Mouse (Mus musculus) neural tube, embryonic 15.5 days (tissue): ENCODE measurements around the gene Ccn6. TPM values are rescaled to one million over a fixed set of nuclear protein-coding genes. Genes with fewer than 3 reads are reported as not detected.

Source experiments
- ATAC-seq: fragments of 200-750 bp; cut with Nextera tagmentation; 2 replicates; pipeline ENCODE4 v1.8.0; 2017; ENCODE audit warnings: mild to moderate bottlenecking, moderate TSS enrichment, moderate library complexity; ENCODE audit not compliant: low FRiP score
- H3K27ac ChIP-seq: fragments of 300-500 bp; sonication (generic); replicated peaks from 2 replicates; pipeline ENCODE4 v1.5.1; 2015; ENCODE audit warnings: mild to moderate bottlenecking, inconsistent platforms
- H3K27me3 ChIP-seq: fragments of 300-500 bp; sonication (generic); replicated peaks from 2 replicates; pipeline ENCODE4 v1.6.1; 2015; ENCODE audit warnings: inconsistent platforms
- H3K36me3 ChIP-seq: fragments of 300-500 bp; sonication (generic); 2 replicates; pipeline ENCODE4 v1.6.1; 2015; ENCODE audit warnings: inconsistent platforms
- H3K4me1 ChIP-seq: fragments of 300-500 bp; sonication (generic); 2 replicates; pipeline ENCODE4 v1.6.1; 2015; ENCODE audit warnings: inconsistent platforms
- H3K4me2 ChIP-seq: fragments of 300-500 bp; sonication (generic); 2 replicates; pipeline ENCODE4 v1.6.1; 2015; ENCODE audit warnings: inconsistent platforms, mild to moderate bottlenecking, moderate library complexity
- H3K4me3 ChIP-seq: fragments of 300-500 bp; sonication (generic); replicated peaks from 2 replicates; pipeline ENCODE4 v1.5.1; 2015; ENCODE audit warnings: mild to moderate bottlenecking, inconsistent platforms
- H3K9ac ChIP-seq: fragments of 300-500 bp; sonication (generic); replicated peaks from 2 replicates; pipeline ENCODE4 v1.6.1; 2015; ENCODE audit warnings: mild to moderate bottlenecking, inconsistent platforms
- H3K9me3 ChIP-seq: fragments of 300-500 bp; sonication (generic); replicated peaks from 2 replicates; pipeline ENCODE4 v1.6.1; 2016; ENCODE audit warnings: inconsistent platforms
- WGBS: fragments of 180-500 bp; shearing (Covaris S2); methylation state at CpG from one replicate; pipeline ENCODE4 v1.1.7; 2015; ENCODE audit warnings: mixed read lengths; 5-methylcytosine and 5-hydroxymethylcytosine counted together
- polyA plus RNA-seq: library from polyadenylated mRNA; unstranded; fragments of >200 nt; fragmentation: Nextera tagmentation; extraction: Ambion mirVana; gene quantifications from 2 replicates; pipeline ENCODE4 v1.2.1, GENCODE M21; 2015

Ccn6 gene
- polyA plus RNA-seq, 1 experiment from 2014 or later = 0.69 TPM

DNA sequence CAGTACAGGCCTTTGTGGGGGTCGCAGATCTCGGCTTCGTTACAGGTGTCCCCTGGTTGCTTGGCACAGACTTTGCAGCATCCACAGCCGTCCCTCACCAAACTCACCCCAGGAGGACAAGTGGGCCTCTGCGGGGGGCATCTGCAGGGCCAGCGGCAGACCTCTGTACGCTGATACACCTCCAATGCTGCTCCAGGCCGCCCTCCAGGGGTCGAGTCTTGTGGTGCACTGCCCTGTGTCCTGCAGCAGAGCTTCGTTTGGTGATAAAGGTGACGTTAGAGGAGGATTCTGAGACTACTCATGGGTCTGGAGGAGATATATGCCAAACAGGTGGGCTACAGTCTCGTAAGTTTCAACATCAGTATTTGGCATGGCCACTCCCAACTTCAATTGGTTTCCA is 5.3 kb downstream of the Ccn6 start:
- no peak overlapping the region for H3K4me3 ChIP-seq
- no peak for ATAC-seq
- no peaks in the 10 kb centered on the region for H3K36me3 ChIP-seq
- no peaks in the 10 kb centered on the region for H3K9me3 ChIP-seq
- no peaks in the 10 kb centered on the region for H3K27me3 ChIP-seq
- WGBS = 56% methylated on average over 12 of the region's 12 CpGs
- peaks cover 8% of the 10 kb centered on the region; the same call in 1 of the 2 replicates for H3K4me1 ChIP-seq
- no peak overlapping the region for H3K27ac ChIP-seq
- H3K9ac ChIP-seq = no peak overlapping the region
- H3K4me2 ChIP-seq = no peak overlapping the region

DNA sequence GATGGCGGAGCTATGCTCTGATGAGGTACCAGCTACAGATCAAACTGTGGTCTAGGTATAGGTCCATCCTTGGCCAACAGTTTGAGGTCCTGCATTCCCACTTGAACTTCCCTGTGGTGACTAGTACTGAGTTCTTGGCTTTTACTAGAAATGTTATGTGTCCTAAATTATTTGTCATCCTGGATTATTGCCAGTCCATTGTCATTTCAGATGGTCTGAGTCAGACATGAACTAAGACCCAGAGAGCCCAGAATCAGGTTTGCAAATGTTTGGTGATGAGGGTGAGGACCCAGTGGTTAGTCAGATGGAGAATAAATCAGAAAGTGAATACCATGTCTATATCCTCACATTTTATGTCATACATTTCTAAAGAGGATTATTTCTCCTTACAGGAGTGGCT is 6.3 kb downstream of the Ccn6 start:
- no peaks in the 10 kb centered on the region for H3K27me3 ChIP-seq
- H3K9me3 ChIP-seq = no peaks in the 10 kb centered on the region
- H3K4me2 ChIP-seq = no peak overlapping the region
- H3K27ac ChIP-seq = no peak overlapping the region
- H3K4me3 ChIP-seq = no peak overlapping the region
- 94% methylated on average over 1 of the region's 1 CpGs for WGBS
- ATAC-seq = no peak
- no peaks in the 10 kb centered on the region for H3K4me1 ChIP-seq
- H3K9ac ChIP-seq = no peak overlapping the region
- no peaks in the 10 kb centered on the region for H3K36me3 ChIP-seq

DNA sequence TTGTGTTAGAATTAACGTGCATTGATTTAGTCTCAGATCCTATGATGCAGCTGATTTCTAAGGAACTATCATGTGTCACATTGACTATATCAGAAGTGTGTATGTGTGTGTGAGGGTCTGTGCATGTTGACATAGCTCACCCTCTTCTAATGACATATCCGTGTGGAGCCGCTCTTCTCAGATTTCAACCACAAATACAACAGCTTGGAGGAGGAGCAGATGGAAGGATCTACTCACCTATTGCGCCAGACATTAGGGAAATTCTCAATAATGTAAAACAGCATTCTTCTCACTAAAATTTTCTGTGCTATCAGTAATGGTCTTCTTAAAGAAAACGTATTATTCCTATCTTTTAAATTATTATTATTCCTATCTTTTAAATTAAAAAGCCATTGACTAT is 6.9 kb downstream of the Ccn6 start:
- Histone ChIP-seq H3K9ac (no peak overlapping the region), H3K36me3 (no peaks in the 10 kb centered on the region), H3K4me1 (no peaks in the 10 kb centered on the region), H3K27ac (no peak overlapping the region), H3K9me3 (no peaks in the 10 kb centered on the region), H3K27me3 (no peaks in the 10 kb centered on the region), H3K4me2 (no peak overlapping the region), H3K4me3 (no peak overlapping the region)
- no peak for ATAC-seq
- 92% methylated on average over 5 of the region's 5 CpGs for WGBS

DNA sequence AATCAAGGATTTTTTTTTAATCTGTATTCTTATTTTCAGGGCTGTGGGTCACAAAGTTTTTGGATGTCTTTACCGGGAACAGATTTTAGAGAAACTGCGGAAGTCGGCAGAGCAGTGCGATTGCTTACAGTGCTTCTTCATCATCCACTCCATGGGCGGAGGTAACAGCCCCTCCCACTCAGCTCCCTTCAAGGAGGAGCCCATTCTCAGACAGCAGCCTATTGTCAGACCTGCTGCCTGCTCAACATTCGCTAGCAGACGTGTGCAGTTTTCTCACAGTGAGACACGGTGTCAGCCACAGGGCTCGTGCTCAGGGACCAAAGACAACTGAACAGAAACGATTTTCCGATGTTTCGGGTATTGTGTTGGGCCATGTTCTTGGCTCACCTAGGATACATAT is 21.4 kb downstream of the Ccn6 start:
- 60% methylated on average over 12 of the region's 12 CpGs for WGBS
- Histone ChIP-seq H3K27me3 (no peaks in the 10 kb centered on the region), H3K9me3 (no peaks in the 10 kb centered on the region), H3K9ac (no peak overlapping the region), H3K4me2 (no peak overlapping the region), H3K36me3 (peaks cover 38% of the 10 kb centered on the region), H3K4me3 (no peak overlapping the region), H3K4me1 (no peaks in the 10 kb centered on the region), H3K27ac (no peak overlapping the region)
- no peak for ATAC-seq

DNA sequence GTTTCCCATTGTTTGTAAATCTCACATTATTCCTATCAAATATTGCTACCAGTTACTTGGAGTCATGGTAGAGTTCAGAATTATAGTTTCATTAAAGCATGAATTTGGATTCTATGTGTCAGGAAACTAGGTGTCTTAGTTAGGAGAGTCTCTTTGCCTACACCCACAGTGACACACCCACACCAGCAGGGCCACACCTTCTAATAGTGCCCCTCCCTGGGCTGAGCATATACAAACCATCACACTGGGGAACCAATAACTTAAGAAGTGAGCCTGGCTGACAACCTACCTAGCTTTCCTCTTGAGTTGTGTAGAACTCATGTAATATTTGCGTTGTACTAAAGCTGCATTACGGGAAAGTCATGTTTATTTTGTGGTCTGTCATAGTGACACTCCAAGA is 22.2 kb downstream of the Ccn6 start:
- ATAC-seq = no peak
- WGBS = 93% methylated on average over 2 of the region's 2 CpGs
- H3K27ac ChIP-seq = no peak overlapping the region

DNA sequence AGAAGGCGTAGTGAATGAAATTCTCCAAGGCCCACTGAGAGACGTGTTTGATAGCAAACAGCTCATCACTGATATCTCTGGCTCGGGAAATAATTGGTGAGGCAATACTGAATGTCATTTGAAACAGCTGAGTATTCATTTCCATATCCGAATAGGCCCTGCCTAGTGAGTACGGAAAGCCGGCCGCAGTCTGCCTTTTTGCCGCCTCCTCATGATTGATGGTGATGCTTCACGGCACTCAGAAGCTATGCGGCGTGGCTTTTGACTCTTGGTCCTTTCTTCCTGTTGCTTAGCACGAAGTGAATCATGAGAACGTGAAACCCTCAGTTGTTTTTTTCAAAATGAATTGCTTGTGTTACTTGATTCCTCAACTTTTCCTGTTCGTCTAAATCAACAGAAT is 22.8 kb downstream of the Ccn6 start:
- no peak overlapping the region for H3K9ac ChIP-seq
- H3K27me3 ChIP-seq = no peaks in the 10 kb centered on the region
- no peak overlapping the region for H3K4me2 ChIP-seq
- peaks cover 33% of the 10 kb centered on the region for H3K36me3 ChIP-seq
- H3K9me3 ChIP-seq = no peaks in the 10 kb centered on the region
- 20% methylated on average over 14 of the region's 14 CpGs for WGBS
- ATAC-seq = no peak
- H3K4me1 ChIP-seq = 0 out of 2 replicates have a peak, but pooled peaks cover 1% of the 10 kb centered on the region
- H3K27ac ChIP-seq = no peak overlapping the region
- H3K4me3 ChIP-seq = no peak overlapping the region

More for the DNA sequence above, 22.2 kb downstream of the Ccn6 start:
- H3K4me1 ChIP-seq = no peaks in the 10 kb centered on the region
- H3K27me3 ChIP-seq = no peaks in the 10 kb centered on the region
- no peak overlapping the region for H3K4me2 ChIP-seq
- no peak overlapping the region for H3K4me3 ChIP-seq
- no peak overlapping the region for H3K9ac ChIP-seq
- H3K36me3 ChIP-seq = peaks cover 37% of the 10 kb centered on the region
- no peaks in the 10 kb centered on the region for H3K9me3 ChIP-seq

DNA sequence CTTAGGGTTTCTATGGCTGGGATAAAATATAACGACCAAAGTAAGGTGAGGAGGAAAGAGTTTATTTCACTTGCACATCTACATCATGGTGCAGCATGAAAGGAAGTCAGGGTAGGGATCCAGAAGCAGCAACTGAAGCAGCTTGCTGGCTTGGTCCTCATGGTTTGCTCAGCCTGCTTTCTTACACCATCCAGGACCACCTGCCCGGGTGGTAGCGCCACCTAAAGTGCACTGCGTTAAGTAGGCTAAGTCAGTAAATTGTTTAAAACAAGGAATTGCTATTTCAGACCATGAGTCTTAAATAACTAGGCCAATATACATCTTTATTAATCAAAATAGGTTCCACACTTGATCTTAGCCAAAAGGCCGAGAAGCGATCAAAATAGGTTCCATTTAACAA is 24.8 kb downstream of the Ccn6 start:
- H3K27ac ChIP-seq = no peak overlapping the region
- H3K27me3 ChIP-seq = no peaks in the 10 kb centered on the region
- no peak overlapping the region for H3K4me3 ChIP-seq
- peaks cover 20% of the 10 kb centered on the region for H3K36me3 ChIP-seq
- H3K4me1 ChIP-seq = peaks cover 13% of the 10 kb centered on the region
- WGBS = 92% methylated on average over 6 of the region's 6 CpGs
- no peaks in the 10 kb centered on the region for H3K9me3 ChIP-seq
- ATAC-seq = no peak
- no peak overlapping the region for H3K4me2 ChIP-seq
- no peak overlapping the region for H3K9ac ChIP-seq

DNA sequence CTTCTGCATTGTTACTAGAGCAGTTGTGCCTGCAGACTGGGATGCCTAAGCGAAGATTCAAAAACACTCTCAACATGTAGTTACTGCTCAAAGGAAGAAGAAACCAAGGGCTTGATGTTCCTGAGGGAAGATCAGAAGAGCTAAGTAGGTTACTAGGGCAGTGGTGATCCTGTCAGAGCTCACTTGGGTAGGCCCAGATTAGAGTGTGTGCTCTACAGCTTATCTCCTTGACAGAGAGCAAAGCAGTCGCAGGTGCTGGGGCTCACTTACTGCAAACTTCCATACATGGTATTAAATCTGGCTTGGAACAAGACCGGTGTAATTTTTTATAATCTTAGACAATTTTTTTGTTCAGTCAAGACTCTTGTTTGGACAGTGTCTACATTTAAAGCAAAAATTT is 25.8 kb downstream of the Ccn6 start:
- Histone ChIP-seq H3K36me3 (peaks cover 20% of the 10 kb centered on the region), H3K27ac (no peak overlapping the region), H3K27me3 (no peaks in the 10 kb centered on the region), H3K9me3 (no peaks in the 10 kb centered on the region), H3K4me1 (peaks cover 17% of the 10 kb centered on the region), H3K4me3 (no peak overlapping the region), H3K9ac (no peak overlapping the region), H3K4me2 (no peak overlapping the region)
- ATAC-seq = no peak
- WGBS = 97% methylated on average over 3 of the region's 3 CpGs

DNA sequence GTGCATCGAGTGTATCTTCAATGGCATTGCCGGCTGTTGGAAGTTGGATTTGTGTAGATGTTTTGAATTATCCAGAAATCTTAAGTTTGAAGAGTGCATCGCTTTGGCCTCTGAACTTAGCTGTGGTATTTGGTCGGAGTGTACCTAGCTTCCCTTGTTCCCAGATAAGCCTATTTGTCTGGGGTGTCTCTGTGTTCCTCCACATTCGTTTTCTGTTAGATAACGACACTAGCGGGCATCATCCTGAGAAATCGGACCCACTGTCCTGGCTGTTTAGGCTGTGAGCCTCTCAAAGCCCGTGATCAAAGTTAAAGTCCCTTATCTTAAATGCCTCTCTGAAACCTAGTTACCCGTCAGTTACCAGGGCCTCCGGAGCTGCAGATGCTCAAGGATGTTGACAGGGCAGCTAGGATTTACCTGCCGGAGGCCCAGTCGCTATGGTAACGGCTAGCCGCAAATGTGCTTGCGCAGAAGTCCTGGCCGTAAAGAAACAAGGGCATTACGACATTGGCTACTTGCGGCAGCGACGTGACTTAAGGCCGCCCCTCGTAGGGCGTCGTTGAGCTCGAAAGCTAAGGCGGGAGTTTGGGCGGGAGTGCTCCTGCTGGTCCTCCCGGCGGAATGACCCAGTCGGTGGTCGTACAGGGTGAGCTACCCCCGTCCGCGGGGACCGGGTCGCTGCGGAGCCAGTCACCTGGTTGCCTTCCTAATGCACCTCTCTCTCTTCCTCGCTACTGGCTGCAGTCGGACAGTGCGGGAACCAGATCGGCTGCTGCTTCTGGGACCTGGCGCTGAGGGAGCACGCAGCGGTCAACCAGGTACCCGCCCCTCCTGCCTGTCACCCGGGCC is 29.9 kb downstream of the Ccn6 start, which contains the start of the genes Fam229b and Tube1:
TSS of gene Fam229b (minus strand) at position 453 of the 849 bp plus-strand sequence.
TSS of gene Tube1 (plus strand) at position 515 of the 849 bp plus-strand sequence.
- no peaks in the 10 kb centered on the region for H3K9me3 ChIP-seq
- H3K4me2 ChIP-seq = peak within 1 kb of the TSS; percentile 92
- peaks cover 17% of the 10 kb centered on the region for H3K4me1 ChIP-seq
- peaks cover 14% of the 10 kb centered on the region for H3K36me3 ChIP-seq
- 4% methylated on average over 47 of the region's 47 CpGs for WGBS
- H3K27ac ChIP-seq = peak within 1 kb of the TSS; percentile 85
- no peaks in the 10 kb centered on the region for H3K27me3 ChIP-seq
- ATAC-seq = peak; percentile 91
- peak within 1 kb of the TSS; percentile 73 for H3K4me3 ChIP-seq
- H3K9ac ChIP-seq = peak within 1 kb of the TSS; percentile 73

DNA sequence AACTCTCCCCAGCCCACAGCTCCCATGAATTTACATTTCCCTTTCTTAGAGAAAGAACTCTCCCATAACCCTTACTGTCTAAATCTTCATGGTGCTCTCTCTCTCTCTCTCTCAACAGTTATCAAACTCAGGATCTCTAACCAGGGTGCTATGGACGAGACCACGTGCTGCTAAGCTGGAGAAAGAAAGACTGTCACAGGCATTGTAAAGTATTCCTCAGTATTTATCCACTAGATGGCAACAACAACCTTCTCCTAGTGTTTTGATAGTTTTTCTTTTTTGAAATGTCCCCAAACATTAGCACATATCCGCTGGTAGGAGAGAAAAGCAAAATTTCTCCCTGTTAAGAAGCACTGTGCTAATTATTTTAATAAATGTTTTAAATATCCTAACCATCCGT is 42.2 kb downstream of the Ccn6 start:
- no peak overlapping the region for H3K9ac ChIP-seq
- H3K4me3 ChIP-seq = no peak overlapping the region
- H3K9me3 ChIP-seq = no peaks in the 10 kb centered on the region
- H3K4me1 ChIP-seq = no peaks in the 10 kb centered on the region
- ATAC-seq = peak; percentile 65; the same call in 1 of the 2 replicates
- H3K36me3 ChIP-seq = peaks cover 5% of the 10 kb centered on the region; the same call in 1 of the 2 replicates
- H3K27ac ChIP-seq = no peak overlapping the region
- no peaks in the 10 kb centered on the region for H3K27me3 ChIP-seq
- WGBS = 30% methylated on average over 4 of the region's 4 CpGs
- no peak overlapping the region for H3K4me2 ChIP-seq

DNA sequence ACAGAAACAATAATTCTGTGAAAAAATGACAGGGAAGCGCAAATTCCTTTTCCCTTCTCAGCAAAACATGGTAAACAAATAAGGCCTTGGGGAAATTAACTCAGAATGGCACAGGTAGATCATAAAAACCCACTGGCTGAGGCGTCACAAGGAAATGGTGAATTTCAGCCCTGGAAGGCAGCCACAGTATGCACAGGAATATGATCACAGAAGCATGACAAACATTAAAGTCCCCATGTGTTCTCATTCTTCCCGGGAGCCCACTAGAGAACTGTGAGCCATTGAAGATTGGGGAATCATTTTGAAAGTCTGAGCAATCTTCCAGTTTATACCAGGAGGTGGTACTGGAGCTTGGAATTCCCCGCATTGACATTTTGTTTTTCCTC is 54.1 kb downstream of the Ccn6 start:
- H3K27ac ChIP-seq = peak overlapping the region; percentile 74
- H3K4me3 ChIP-seq = no peak overlapping the region
- no peaks in the 10 kb centered on the region for H3K36me3 ChIP-seq
- ATAC-seq = peak; percentile 69
- no peak overlapping the region for H3K9ac ChIP-seq
- H3K9me3 ChIP-seq = no peaks in the 10 kb centered on the region
- 27% methylated on average over 4 of the region's 4 CpGs for WGBS
- H3K27me3 ChIP-seq = no peaks in the 10 kb centered on the region
- peaks cover 13% of the 10 kb centered on the region for H3K4me1 ChIP-seq
- H3K4me2 ChIP-seq = peak overlapping the region; percentile 15; the same call in 1 of the 2 replicates

DNA sequence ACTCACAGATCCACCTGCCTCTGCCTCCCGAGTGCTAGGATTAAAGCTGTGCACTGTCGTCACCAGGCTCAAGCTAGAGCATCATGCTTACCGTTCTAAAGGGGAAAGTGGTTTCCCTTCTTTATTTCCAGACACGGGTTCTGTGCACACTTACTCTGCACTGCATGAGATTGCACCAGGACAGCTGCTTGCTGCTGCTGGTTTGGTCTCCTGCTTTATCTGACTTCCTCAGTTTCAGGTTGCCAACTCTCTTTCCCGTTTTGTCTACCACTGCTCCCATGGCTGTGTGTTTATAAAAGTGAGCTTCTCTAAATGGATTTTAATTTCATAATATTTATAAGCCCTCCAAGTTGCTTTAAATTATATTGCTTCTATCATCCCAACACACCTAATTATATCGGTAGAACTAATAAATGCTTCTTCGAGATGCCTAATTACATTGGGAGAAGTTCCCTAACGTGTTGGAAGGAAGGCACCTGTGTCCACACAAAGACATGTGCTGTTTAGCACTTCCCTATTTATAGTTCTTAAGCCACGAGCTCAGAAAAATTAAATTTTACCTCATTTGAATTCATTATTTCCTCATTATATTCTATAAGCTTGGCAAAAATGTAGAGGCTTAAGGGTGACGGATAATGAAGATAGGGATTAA is 54.6 kb downstream of the Ccn6 start:
- Histone ChIP-seq H3K36me3 (no peaks in the 10 kb centered on the region), H3K9ac (no peak overlapping the region), H3K9me3 (no peaks in the 10 kb centered on the region), H3K4me2 (0 out of 2 replicates have a peak overlapping the region, but pooled peaks have one; percentile 13), H3K27me3 (no peaks in the 10 kb centered on the region), H3K4me1 (peaks cover 13% of the 10 kb centered on the region), H3K27ac (peak overlapping the region; percentile 74), H3K4me3 (no peak overlapping the region)
- ATAC-seq = peak; percentile 67
- 53% methylated on average over 10 of the region's 10 CpGs for WGBS
